Comparison of ENCODE assay signal across 8 mouse cellular contexts in the genomic region with DNA sequence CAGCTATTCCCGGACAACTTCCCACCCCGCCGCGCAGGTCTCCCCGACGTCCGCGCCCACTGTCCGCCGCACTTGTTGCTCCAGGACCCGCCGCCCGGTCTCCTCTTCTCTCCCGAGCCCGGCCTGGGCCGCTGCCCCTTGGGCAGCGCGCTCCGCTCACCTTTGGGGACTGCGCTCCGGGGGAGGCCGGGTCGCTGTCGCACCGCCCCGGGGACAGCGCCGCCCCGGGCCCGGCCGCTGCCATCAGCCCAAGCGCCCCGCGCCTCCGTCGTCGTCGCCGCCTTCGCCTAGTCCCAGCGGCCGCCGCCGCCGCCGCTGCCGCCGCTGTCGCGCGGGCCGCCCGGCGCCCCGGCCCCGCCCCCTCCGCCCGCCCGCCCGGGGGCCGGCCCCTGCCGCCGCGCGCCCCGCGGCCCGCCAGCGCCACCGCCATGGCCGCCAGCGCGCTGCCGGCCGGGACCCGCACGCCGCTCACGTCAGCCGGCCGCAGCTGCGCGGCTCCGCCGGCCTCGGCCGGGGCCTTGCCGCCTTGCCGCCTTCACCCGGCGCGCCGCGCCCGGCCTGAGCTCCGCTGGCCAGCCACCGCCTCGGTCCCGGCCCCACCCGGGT. TPM values are rescaled to one million over a fixed set of nuclear protein-coding genes. Genes with fewer than 3 reads are reported as not detected.
DNase-seq lines count a peak whose midpoint lies in the region; ATAC-seq and TF ChIP-seq lines count a peak whose summit lies in the region.
"Not testable (repeated sequence)": the region's sequence is repeated elsewhere in the genome, so short reads cannot be mapped to it uniquely, and the experiment has no call there.

Gene Phf10 (minus strand): TSS at position 323 of the 606 bp plus-strand sequence.

- peak; percentile 17 for DNase-seq in R1 (ENCODE audit: low read depth, low spot score)
- peak; percentile 24 to 31 for DNase-seq in cerebellum, postnatal 36 days
- DNase-seq in gastrocnemius, adult 8-10 months (ENCODE audit: low spot score in 2 of 2) = peak in 1 of 2 experiments; percentile 10
- DNase-seq in layer of hippocampus, postnatal 25 days (ENCODE audit: extremely low spot score in 1 of 2, low spot score in 1 of 2) = not testable (repeated sequence)
- DNase-seq in lung, postnatal 0 days (ENCODE audit: low spot score) = peak; percentile 36
- peak; percentile 65 for DNase-seq in thymus, postnatal 4 days

- TF ChIP-seq POLR2A in olfactory bulb, adult 2 months (IDR thresholded peaks at IDR 0.05; ENCODE audit: insufficient read depth, low read depth, low read length) = not testable (repeated sequence)

- H3K4me3 ChIP-seq in hindbrain, embryonic 13.5 days = peak within 1 kb of the TSS; percentile 73
- H3K4me3 ChIP-seq in lung, postnatal 0 days (ENCODE audit: low read depth, low read length) = peak within 1 kb of the TSS; percentile 63
- H3K4me3 ChIP-seq in olfactory bulb, adult 2 months (ENCODE audit: insufficient read depth, low read depth, low read length) = peak within 1 kb of the TSS; percentile 93

- peak within 1 kb of the TSS; percentile 79 for H3K27ac ChIP-seq in hindbrain, embryonic 13.5 days
- peak within 1 kb of the TSS; percentile 77 for H3K27ac ChIP-seq in lung, postnatal 0 days (ENCODE audit: low read length)
- H3K27ac ChIP-seq in olfactory bulb, adult 2 months (ENCODE audit: insufficient read depth, low read depth, low read length) = not testable (repeated sequence)

- TF ChIP-seq EP300 in lung, postnatal 0 days (IDR thresholded peaks at IDR 0.05) = not testable (repeated sequence)

- peaks cover 12% of the 10 kb centered on the region for H3K4me1 ChIP-seq in hindbrain, embryonic 13.5 days (replicated peaks)
- H3K4me1 ChIP-seq in lung, postnatal 0 days (ENCODE audit: insufficient read depth, low read depth, low read length); olfactory bulb, adult 2 months (ENCODE audit: control insufficient read depth, insufficient read depth, low read length): not testable (repeated sequence)

- H3K9me3 ChIP-seq in hindbrain, embryonic 13.5 days; lung, postnatal 0 days (ENCODE audit: low read length): not testable (repeated sequence)

- TF ChIP-seq CTCF in lung, postnatal 0 days (IDR thresholded peaks at IDR 0.05); olfactory bulb, adult 2 months (IDR thresholded peaks at IDR 0.05; ENCODE audit: insufficient read depth, low read depth, low read length): not testable (repeated sequence)

- H3K36me3 ChIP-seq in hindbrain, embryonic 13.5 days; lung, postnatal 0 days (ENCODE audit: insufficient read depth, low read length): not testable (repeated sequence)

- peak; percentile 25 for ATAC-seq in hindbrain, embryonic 13.5 days (ENCODE audit: low FRiP score)
- peak; percentile 88 for ATAC-seq in lung, postnatal 0 days

- under 1% methylated on average over 50 of the region's 100 CpGs for WGBS in hindbrain, embryonic 13.5 days
- under 1% methylated on average over 31 of the region's 100 CpGs for WGBS in lung, postnatal 0 days
- 11% methylated on average over 60 of the region's 100 CpGs for WGBS in olfactory bulb, adult 2 months

- not testable (repeated sequence) for H3K27me3 ChIP-seq in hindbrain, embryonic 13.5 days; lung, postnatal 0 days (replicated peaks; ENCODE audit: insufficient read depth, low read length)

- peak within 1 kb of the TSS; percentile 82 for H3K9ac ChIP-seq in hindbrain, embryonic 13.5 days
- peak within 1 kb of the TSS; percentile 57 for H3K9ac ChIP-seq in lung, postnatal 0 days (replicated peaks; ENCODE audit: low read depth)

- peak within 1 kb of the TSS; percentile 96 for H3K4me2 ChIP-seq in hindbrain, embryonic 13.5 days
- H3K4me2 ChIP-seq in lung, postnatal 0 days (replicated peaks; ENCODE audit: low read depth, low read length) = peak within 1 kb of the TSS; percentile 80

RNA-seq across cellular contexts. Expression of gene Phf10, which starts in this region (rescaled TPM):
- total RNA-seq in gastrocnemius, adult 8-10 months (2022) = 10 to 100 TPM; 50.4 to 56.5 (median 54.1) TPM
- 13.7 and 16.3 TPM in 2 replicates for polyA plus RNA-seq in hindbrain, embryonic 13.5 days (2015; fragmentation: Nextera tagmentation; extraction: Ambion mirVana)
- 10 to 100 TPM; 57.4 to 62.0 TPM for total RNA-seq in layer of hippocampus, postnatal 25 days (2021)
- polyA plus RNA-seq in lung, postnatal 0 days (2015; fragmentation: Nextera tagmentation; extraction: Ambion mirVana) = 32.5 and 34.9 TPM in 2 replicates
- not detected in 2 replicates for polyA plus RNA-seq in olfactory bulb, adult 2 months (2012; ENCODE audit: insufficient read depth, insufficient read length, low replicate concordance, missing spikeins)

Comparison
In these comparisons a context has a peak if more than half of its experiments do, and no peak if none do; other contexts are left out.
1. RNA of gene Phf10 (polyA plus RNA-seq): 32.5 to 34.9 TPM in lung, postnatal 0 days and 13.7 to 16.3 TPM in hindbrain, embryonic 13.5 days; not detected in olfactory bulb, adult 2 months; every median in the first group is over 10 times any median in the second.
2. Peak in every context shown above with its lines, with median percentiles within 50 percentile points of each other: H3K4me3 ChIP-seq.